Mouse (Mus musculus) C2C12 (cell line): Measurements from ENCODE around the gene Bricd5. TPM values are rescaled to one million over a fixed set of nuclear protein-coding genes. Genes with fewer than 3 reads are reported as not detected.

Experiments used
- H3K27me3 ChIP-seq: one replicate; pipeline ENCODE4 v1.6.1; 2011; ENCODE audit not compliant: control insufficient read depth, insufficient read depth, insufficient read length
- H3K36me3 ChIP-seq: one replicate; pipeline ENCODE4 v1.6.1; 2011; ENCODE audit not compliant: control insufficient read depth, insufficient read depth
- H3K4me3 ChIP-seq: one replicate; pipeline ENCODE4 v1.5.1; 2011; ENCODE audit warnings: mild to moderate bottlenecking, control low read depth; ENCODE audit not compliant: poor library complexity, insufficient read depth, severe bottlenecking
- H3K79me2 ChIP-seq: one replicate; pipeline ENCODE4 v1.6.1; 2011; ENCODE audit not compliant: control insufficient read depth, insufficient read depth
- H3K79me3 ChIP-seq: one replicate; pipeline ENCODE4 v1.6.1; 2011; ENCODE audit warnings: low read depth, control low read depth
- H3ac ChIP-seq: one replicate; pipeline ENCODE3; 2011; ENCODE audit warnings: low read depth; ENCODE audit not compliant: control insufficient read depth, insufficient read length
- CEBPB ChIP-seq: IDR thresholded peaks from one replicate; pipeline ENCODE4 v1.6.1; 2011; ENCODE audit warnings: low read depth, mild to moderate bottlenecking, control low read depth, moderate library complexity
- CTCF ChIP-seq: IDR thresholded peaks from one replicate; pipeline ENCODE4 v1.5.1; 2011; ENCODE audit not compliant: control insufficient read depth, insufficient read depth, insufficient read length
- FOSL1 ChIP-seq: IDR thresholded peaks from one replicate; pipeline ENCODE4 v1.8.0; 2011; ENCODE audit warnings: mild to moderate bottlenecking, low read length; ENCODE audit not compliant: poor library complexity, insufficient read depth, severe bottlenecking
- MAX ChIP-seq: IDR thresholded peaks from one replicate; pipeline ENCODE4 v1.6.1; 2011; ENCODE audit warnings: mild to moderate bottlenecking, control low read depth
- MYOD1 ChIP-seq: IDR thresholded peaks from one replicate; pipeline ENCODE4 v1.6.1; 2011; ENCODE audit warnings: low read depth; ENCODE audit not compliant: control insufficient read depth, insufficient read length
- MYOG ChIP-seq: IDR thresholded peaks from one replicate; pipeline ENCODE4 v1.6.1; 2011; ENCODE audit not compliant: control insufficient read depth, insufficient read length; ENCODE audit errors: extremely low read depth
- USF1 ChIP-seq: IDR thresholded peaks from one replicate; pipeline ENCODE4 v1.6.1; 2011; ENCODE audit warnings: low read depth, mild to moderate bottlenecking, control low read depth, moderate library complexity
- polyA plus RNA-seq: library from polyadenylated mRNA; unstranded; fragments of >200 nt; fragmentation: generic; extraction: Trizol; gene quantifications from one replicate; pipeline ENCODE4 v1.2.1, GENCODE M21; 2012; ENCODE audit warnings: missing spikeins

Gene Bricd5
- polyA plus RNA-seq, 1 experiment = 0.06 TPM

GRCm38 (mm10) chr17:24488186-24488661 lies 14.5 kb downstream of the Bricd5 start, which contains the start of gene Caskin1:
TSS of gene Caskin1 (plus strand) at chr17:24488601.
- Histone ChIP-seq H3K27me3 (peaks cover 38% of the 10 kb centered on the region), H3ac (peak within 1 kb of the TSS; percentile 39), H3K79me3 (no peaks in the 10 kb centered on the region), H3K79me2 (no peaks in the 10 kb centered on the region), H3K4me3 (no peak within 1 kb of the TSS), H3K36me3 (no peaks in the 10 kb centered on the region)
- TF ChIP-seq MYOD1 (no peak), MYOG (no peak), USF1 (no peak), CTCF (no peak), FOSL1 (no peak), MAX (no peak), CEBPB (no peak)

GRCm38 (mm10) chr17:24488662-24489264 lies 15.1 kb downstream of the Bricd5 start:
- Histone ChIP-seq H3K36me3 (no peaks in the 10 kb centered on the region), H3K4me3 (no peak overlapping the region), H3K79me2 (no peaks in the 10 kb centered on the region), H3K27me3 (peaks cover 38% of the 10 kb centered on the region), H3ac (peak overlapping the region; percentile 39), H3K79me3 (no peaks in the 10 kb centered on the region)
- TF ChIP-seq FOSL1 (no peak), CTCF (no peak), USF1 (no peak), MYOG (no peak), MAX (no peak), CEBPB (no peak), MYOD1 (no peak)

GRCm38 (mm10) chr17:24489265-24490030 lies 15.8 kb downstream of the Bricd5 start:
- TF ChIP-seq MYOG (no peak), CTCF (no peak), USF1 (no peak), MAX (no peak), CEBPB (no peak), FOSL1 (no peak), MYOD1 (no peak)
- no peak overlapping the region for H3ac ChIP-seq
- H3K79me3 ChIP-seq = no peaks in the 10 kb centered on the region
- H3K79me2 ChIP-seq = no peaks in the 10 kb centered on the region
- H3K36me3 ChIP-seq = no peaks in the 10 kb centered on the region
- no peak overlapping the region for H3K4me3 ChIP-seq
- H3K27me3 ChIP-seq = peaks cover 38% of the 10 kb centered on the region

DNA sequence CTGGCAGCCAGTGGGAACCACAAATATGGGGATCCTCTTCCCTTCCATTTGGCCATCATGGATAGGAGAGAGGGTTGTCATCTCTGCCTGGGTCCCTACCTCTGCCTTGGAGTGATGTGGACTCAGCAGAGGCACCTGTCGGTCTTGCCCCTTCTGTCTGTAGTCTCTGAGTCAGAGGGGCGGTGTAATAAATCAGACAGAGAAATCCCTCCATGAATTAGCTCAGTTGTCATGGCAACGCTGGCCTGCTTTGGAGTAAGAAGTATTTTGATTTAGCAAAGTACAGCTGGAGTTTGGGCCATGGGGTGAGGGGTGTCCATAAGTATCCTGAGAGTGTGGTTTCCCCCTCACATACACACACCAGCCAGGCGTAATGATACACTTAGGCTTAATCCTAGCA lies 16.7 kb downstream of the Bricd5 start:
- H3K27me3 ChIP-seq = peaks cover 35% of the 10 kb centered on the region
- TF ChIP-seq MYOD1 (no peak), CTCF (no peak), USF1 (no peak), MAX (no peak), FOSL1 (no peak), MYOG (no peak), CEBPB (no peak)
- no peak overlapping the region for H3K4me3 ChIP-seq
- H3K79me2 ChIP-seq = no peaks in the 10 kb centered on the region
- no peak overlapping the region for H3ac ChIP-seq
- no peaks in the 10 kb centered on the region for H3K36me3 ChIP-seq
- no peaks in the 10 kb centered on the region for H3K79me3 ChIP-seq

- no peaks in the 10 kb centered on the region for H3K36me3 ChIP-seq
- H3K27me3 ChIP-seq = peaks cover 36% of the 10 kb centered on the region
- no peaks in the 10 kb centered on the region for H3K79me3 ChIP-seq
- H3K79me2 ChIP-seq = no peaks in the 10 kb centered on the region
- no peak overlapping the region for H3ac ChIP-seq
- H3K4me3 ChIP-seq = no peak overlapping the region
- no peak for TF ChIP-seq CEBPB
- peak; percentile 49 for TF ChIP-seq CTCF
Observed at GRCm38 (mm10) chr17:24494627-24495335, 21.1 kb downstream of the Bricd5 start.
